Mouse (Mus musculus): Measurements from ENCODE around the gene Col27a1. TPM values are rescaled to one million over a fixed set of nuclear protein-coding genes. Genes with fewer than 3 reads are reported as not detected.
A peak's percentile ranks its signal among the peaks of the same experiment; 100 is the strongest.

Gene Col27a1
- total RNA-seq, 2 experiments from 2014 or later: 3.1 to 3.4 TPM

- intact Hi-C loops (cut with DNase I): loop anchor here (5.0 kb wide), 2 partner anchors 33 to 37 kb away; no protein-coding TSS in a partner anchor
- DNase-seq (ENCODE audit: low spot score in 2 of 2): peak in 1 of 2 experiments; percentile 47
These were observed 5.8 kb downstream of the Col27a1 start for GRCm38 (mm10) chr4:63219635-63220034.

GRCm38 (mm10) chr4:63221096-63221958 is 7.5 kb downstream of the Col27a1 start:
- intact Hi-C loops (cut with DNase I): no loop called here
- DNase-seq (ENCODE audit: low spot score in 2 of 2): no peak

GRCm38 (mm10) chr4:63222246-63222645 is 8.4 kb downstream of the Col27a1 start:
- no peak for DNase-seq (ENCODE audit: low spot score in 2 of 2)
- intact Hi-C loops (cut with DNase I): no loop called here

GRCm38 (mm10) chr4:63225373-63225772 is 11.6 kb downstream of the Col27a1 start:
- intact Hi-C loops (cut with DNase I): no loop called here
- no peak for DNase-seq (ENCODE audit: low spot score in 2 of 2)

GRCm38 (mm10) chr4:63226164-63226882 is 12.5 kb downstream of the Col27a1 start:
- intact Hi-C loops (cut with DNase I): no loop called here
- DNase-seq (ENCODE audit: low spot score in 2 of 2): no peak

GRCm38 (mm10) chr4:63226883-63227235 is 13.1 kb downstream of the Col27a1 start:
- intact Hi-C loops (cut with DNase I): no loop called here
- no peak for DNase-seq (ENCODE audit: low spot score in 2 of 2)

- intact Hi-C loops (cut with DNase I): no loop called here
- peak; percentile 61 to 74 for DNase-seq (ENCODE audit: low spot score in 2 of 2)
These were observed 15.1 kb downstream of the Col27a1 start for GRCm38 (mm10) chr4:63228943-63229342.

GRCm38 (mm10) chr4:63229991-63230581 is 16.3 kb downstream of the Col27a1 start:
- intact Hi-C loops (cut with DNase I): no loop called here
- DNase-seq (ENCODE audit: low spot score in 2 of 2): peak; percentile 22 to 35

GRCm38 (mm10) chr4:63231121-63231520 is 17.3 kb downstream of the Col27a1 start:
- no peak for DNase-seq (ENCODE audit: low spot score in 2 of 2)
- intact Hi-C loops (cut with DNase I): no loop called here

- intact Hi-C loops (cut with DNase I): no loop called here
These were observed 18.8 kb downstream of the Col27a1 start for GRCm38 (mm10) chr4:63232542-63233020.

GRCm38 (mm10) chr4:63233557-63234452 is 20.0 kb downstream of the Col27a1 start:
- intact Hi-C loops (cut with DNase I): no loop called here
- DNase-seq (ENCODE audit: low spot score in 2 of 2): peak; percentile 32 to 46

More at GRCm38 (mm10) chr4:63232542-63233020, 18.8 kb downstream of the Col27a1 start:
- DNase-seq (ENCODE audit: low spot score in 2 of 2): no peak

- intact Hi-C loops (cut with DNase I): no loop called here
- DNase-seq (ENCODE audit: low spot score in 2 of 2): no peak
These were observed 21.0 kb downstream of the Col27a1 start for GRCm38 (mm10) chr4:63234852-63235251.

- intact Hi-C loops (cut with DNase I): no loop called here
- no peak for DNase-seq (ENCODE audit: low spot score in 2 of 2)
These were observed 22.4 kb downstream of the Col27a1 start for GRCm38 (mm10) chr4:63236235-63236634.

GRCm38 (mm10) chr4:63237225-63237624 is 23.4 kb downstream of the Col27a1 start:
- no peak for DNase-seq (ENCODE audit: low spot score in 2 of 2)
- intact Hi-C loops (cut with DNase I): no loop called here

GRCm38 (mm10) chr4:63238141-63238540 is 24.3 kb downstream of the Col27a1 start:
- intact Hi-C loops (cut with DNase I): no loop called here
- DNase-seq (ENCODE audit: low spot score in 2 of 2): no peak

- intact Hi-C loops (cut with DNase I): no loop called here
- DNase-seq (ENCODE audit: low spot score in 2 of 2): no peak
These were observed 24.9 kb downstream of the Col27a1 start for GRCm38 (mm10) chr4:63238722-63239121.

- intact Hi-C loops (cut with DNase I): no loop called here
- DNase-seq (ENCODE audit: low spot score in 2 of 2): no peak
These were observed 27.2 kb downstream of the Col27a1 start for GRCm38 (mm10) chr4:63241031-63241430.

- intact Hi-C loops (cut with DNase I): no loop called here
- DNase-seq (ENCODE audit: low spot score in 2 of 2): no peak
These were observed 34.2 kb downstream of the Col27a1 start for GRCm38 (mm10) chr4:63247991-63248390.

- intact Hi-C loops (cut with DNase I): no loop called here
- DNase-seq (ENCODE audit: low spot score in 2 of 2): no peak
These were observed 35.1 kb downstream of the Col27a1 start for GRCm38 (mm10) chr4:63248951-63249350.

All from left cerebral cortex, postnatal 14 days (tissue).